Mouse (Mus musculus): ENCODE results near the gene 3110001I22Rik.
"Not testable (repeated sequence)": the region's sequence is repeated elsewhere in the genome, so short reads cannot be mapped to it uniquely, and the experiment has no call there.

3110001I22Rik gene

GRCm38 (mm10) chr16:13671685-13672385 is at the start of gene 3110001I22Rik, which contains the start of gene Bfar:
Gene 3110001I22Rik (plus strand): TSS chr16:13671929.
Gene Bfar (plus strand): TSS chr16:13671858.
- DNase-seq (ENCODE audit: low read depth): peak; percentile 95

GRCm38 (mm10) chr16:13628345-13628744 is 43.4 kb upstream of the 3110001I22Rik start:
- DNase-seq (ENCODE audit: low read depth): peak; percentile 12

GRCm38 (mm10) chr16:13638198-13638597 is 33.5 kb upstream of the 3110001I22Rik start:
- DNase-seq (ENCODE audit: low read depth): not testable (repeated sequence)

- no peak for DNase-seq (ENCODE audit: low read depth)
Observed at GRCm38 (mm10) chr16:13639508-13639907, 32.2 kb upstream of the 3110001I22Rik start.

- DNase-seq (ENCODE audit: low read depth): peak; percentile 4
Observed at GRCm38 (mm10) chr16:13640064-13640463, 31.7 kb upstream of the 3110001I22Rik start.

GRCm38 (mm10) chr16:13644474-13644873 is 27.3 kb upstream of the 3110001I22Rik start:
- DNase-seq (ENCODE audit: low read depth): no peak

GRCm38 (mm10) chr16:13645930-13646329 is 25.8 kb upstream of the 3110001I22Rik start:
- DNase-seq (ENCODE audit: low read depth): no peak

- no peak for DNase-seq (ENCODE audit: low read depth)
Observed at GRCm38 (mm10) chr16:13658886-13659285, 12.8 kb upstream of the 3110001I22Rik start.

- DNase-seq (ENCODE audit: low read depth): no peak
Observed at GRCm38 (mm10) chr16:13660736-13661135, 11.0 kb upstream of the 3110001I22Rik start.

- peak; percentile 97 for DNase-seq (ENCODE audit: low read depth)
Observed at GRCm38 (mm10) chr16:13667878-13668343, 3.8 kb upstream of the 3110001I22Rik start, which contains the start of gene Parn. Gene Parn (minus strand): TSS chr16:13668170.

GRCm38 (mm10) chr16:13668402-13669108 is 3.2 kb upstream of the 3110001I22Rik start:
- DNase-seq (ENCODE audit: low read depth): no peak

- peak; percentile 14 for DNase-seq (ENCODE audit: low read depth)
Observed at GRCm38 (mm10) chr16:13669282-13669681, 2.4 kb upstream of the 3110001I22Rik start.

- DNase-seq (ENCODE audit: low read depth): peak; percentile 24
Observed at GRCm38 (mm10) chr16:13670896-13671295, 833 bp upstream of the 3110001I22Rik start.

- peak; percentile 92 for DNase-seq (ENCODE audit: low read depth)
Observed at GRCm38 (mm10) chr16:13672386-13672898, 713 bp downstream of the 3110001I22Rik start.

- no peak for DNase-seq (ENCODE audit: low read depth)
Observed at GRCm38 (mm10) chr16:13673114-13673513, 1.4 kb downstream of the 3110001I22Rik start.

GRCm38 (mm10) chr16:13674511-13674910 is 2.8 kb downstream of the 3110001I22Rik start:
- DNase-seq (ENCODE audit: low read depth): no peak

GRCm38 (mm10) chr16:13678601-13679319 is 7.0 kb downstream of the 3110001I22Rik start:
- DNase-seq (ENCODE audit: low read depth): no peak

- DNase-seq (ENCODE audit: low read depth): peak; percentile 29
Observed at GRCm38 (mm10) chr16:13698998-13699397, 27.3 kb downstream of the 3110001I22Rik start.

- no peak for DNase-seq (ENCODE audit: low read depth)
Observed at GRCm38 (mm10) chr16:13702184-13702583, 30.5 kb downstream of the 3110001I22Rik start.

GRCm38 (mm10) chr16:13704676-13705075 is 32.9 kb downstream of the 3110001I22Rik start:
- no peak for DNase-seq (ENCODE audit: low read depth)

GRCm38 (mm10) chr16:13714910-13715309 is 43.2 kb downstream of the 3110001I22Rik start:
- DNase-seq (ENCODE audit: low read depth): no peak

Data from induced T-regulatory cell, adult 2 months (primary cell).